Mouse (Mus musculus) hindbrain, embryonic 16.5 days (tissue): ENCODE measurements at regions not wholly inside any gene's neighbourhood (a gene's known extent, or its start where the extent isn't known, plus 50 kb on each side); places are given as distances from the start of the nearest gene placed in this dataset.

Source experiments
- ATAC-seq: fragments of 200-750 bp; cut with Nextera tagmentation; 2 replicates; pipeline ENCODE4 v1.8.0; 2017; ENCODE audit warnings: moderate TSS enrichment, moderate library complexity
- H3K27ac ChIP-seq: fragments of 300-500 bp; sonication (generic); 2 replicates; pipeline ENCODE4 v1.5.1; 2014; ENCODE audit warnings: low read depth, mild to moderate bottlenecking, control low read depth, low read length, moderate library complexity
- H3K27me3 ChIP-seq: fragments of 300-500 bp; sonication (generic); replicated peaks from 2 replicates; pipeline ENCODE4 v1.6.1; 2014; ENCODE audit warnings: low read length; ENCODE audit not compliant: control insufficient read depth, insufficient read depth
- H3K36me3 ChIP-seq: fragments of 300-500 bp; sonication (generic); 2 replicates; pipeline ENCODE4 v1.6.1; 2014; ENCODE audit warnings: mild to moderate bottlenecking, low read length, moderate library complexity, mixed read lengths; ENCODE audit not compliant: control insufficient read depth, insufficient read depth
- H3K4me1 ChIP-seq: fragments of 300-500 bp; sonication (generic); 2 replicates; pipeline ENCODE4 v1.6.1; 2014; ENCODE audit warnings: low read depth, low read length; ENCODE audit not compliant: control insufficient read depth, insufficient read depth
- H3K4me2 ChIP-seq: fragments of 300-500 bp; sonication (generic); 2 replicates; pipeline ENCODE4 v1.6.1; 2014; ENCODE audit warnings: mild to moderate bottlenecking, low read length, control low read depth, moderate library complexity
- H3K4me3 ChIP-seq: fragments of 300-500 bp; sonication (generic); 2 replicates; pipeline ENCODE4 v1.5.1; 2014; ENCODE audit warnings: mild to moderate bottlenecking, low read length, control low read depth, moderate library complexity
- H3K9ac ChIP-seq: fragments of 300-500 bp; sonication (generic); 2 replicates; pipeline ENCODE4 v1.6.1; 2014; ENCODE audit warnings: low read depth, mild to moderate bottlenecking, control low read depth, low read length, moderate library complexity
- H3K9me3 ChIP-seq: fragments of 300-500 bp; sonication (generic); 2 replicates; pipeline ENCODE4 v1.6.1; 2014; ENCODE audit warnings: mild to moderate bottlenecking, low read length, moderate library complexity; ENCODE audit not compliant: control insufficient read depth
- WGBS: fragments of 180-500 bp; shearing (Covaris S2); extraction: QIAGEN DNeasy Blood & Tissue Kit; methylation state at CpG from one replicate; pipeline ENCODE4 v1.1.7; 2014; 5-methylcytosine and 5-hydroxymethylcytosine counted together

DNA sequence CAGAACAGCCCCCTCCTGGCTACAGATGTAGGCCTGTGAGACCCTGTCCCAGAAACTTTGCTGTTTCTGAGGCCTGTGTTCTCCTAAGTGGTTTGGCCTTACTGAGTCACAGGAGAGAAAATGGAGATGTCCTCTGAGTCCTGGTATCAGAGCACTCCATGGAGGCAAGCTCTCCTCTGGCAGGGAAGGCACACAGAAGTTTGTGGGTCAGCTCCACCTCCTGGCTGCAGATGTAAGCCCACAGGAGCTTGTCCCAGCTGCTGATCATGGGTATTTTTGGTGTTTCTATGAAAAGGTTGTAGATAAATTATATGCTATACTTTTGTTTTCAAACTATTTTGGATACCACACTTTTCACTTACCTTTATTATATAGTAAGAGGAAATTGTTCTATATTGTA, 711.7 kb downstream of the Slitrk6 start:
- Histone ChIP-seq H3K4me1 (no peaks in the 10 kb centered on the region), H3K27ac (no peak overlapping the region), H3K9me3 (no peaks in the 10 kb centered on the region), H3K4me3 (no peak overlapping the region), H3K9ac (no peak overlapping the region), H3K4me2 (no peak overlapping the region), H3K27me3 (no peaks in the 10 kb centered on the region), H3K36me3 (no peaks in the 10 kb centered on the region)
- ATAC-seq: no peak

DNA sequence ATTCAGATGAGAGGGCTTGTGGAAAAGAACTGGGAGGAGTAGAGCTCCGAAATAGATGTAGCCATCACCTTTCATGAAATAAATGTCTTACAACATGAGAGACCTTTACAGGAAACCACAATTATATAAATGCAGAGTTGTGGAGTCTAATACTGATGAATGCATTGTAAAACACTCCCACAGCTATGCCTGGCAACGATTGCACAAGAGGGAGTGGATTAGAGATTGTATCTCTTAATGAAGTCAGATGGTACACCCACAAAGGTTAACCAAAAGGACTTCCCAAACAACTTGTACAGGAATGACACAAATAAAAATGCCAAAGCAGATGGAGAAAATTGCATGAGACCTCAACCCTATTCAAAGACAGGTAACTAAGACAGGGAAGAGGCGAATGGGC, 733.1 kb downstream of the Slitrk6 start:
- Histone ChIP-seq H3K27ac (no peak overlapping the region), H3K4me3 (no peak overlapping the region), H3K4me1 (no peaks in the 10 kb centered on the region), H3K9ac (no peak overlapping the region), H3K36me3 (no peaks in the 10 kb centered on the region), H3K9me3 (no peaks in the 10 kb centered on the region), H3K27me3 (no peaks in the 10 kb centered on the region), H3K4me2 (no peak overlapping the region)
- ATAC-seq: no peak
- 79% methylated on average over 3 of the region's 3 CpGs for WGBS

DNA sequence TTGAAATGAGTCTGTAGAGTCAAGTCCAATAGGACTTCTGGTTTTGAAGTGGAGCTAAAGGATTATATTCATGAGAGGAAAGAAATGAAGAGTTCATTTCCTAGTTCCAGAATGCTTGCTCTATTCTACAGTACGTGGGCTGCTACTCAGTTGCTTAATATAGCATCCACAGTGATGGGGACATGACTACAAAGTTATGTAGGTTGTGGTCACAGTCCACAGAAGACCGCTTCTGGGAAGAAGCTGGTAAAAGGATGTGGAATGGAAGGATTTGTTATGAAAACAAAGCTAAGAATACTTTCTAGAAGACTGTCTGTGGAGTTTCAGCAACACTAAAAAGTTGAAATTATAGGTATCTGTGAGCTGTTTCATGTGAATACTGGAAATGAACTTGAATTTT, 739.8 kb downstream of the Slitrk6 start:
- Histone ChIP-seq H3K27ac (no peak overlapping the region), H3K36me3 (no peaks in the 10 kb centered on the region), H3K27me3 (no peaks in the 10 kb centered on the region), H3K4me2 (no peak overlapping the region), H3K9me3 (no peaks in the 10 kb centered on the region), H3K4me3 (no peak overlapping the region), H3K4me1 (no peaks in the 10 kb centered on the region), H3K9ac (no peak overlapping the region)
- 77% methylated on average over 2 of the region's 2 CpGs for WGBS
- no peak for ATAC-seq

- no peak overlapping the region for H3K9ac ChIP-seq
- H3K27ac ChIP-seq: no peak overlapping the region
- no peaks in the 10 kb centered on the region for H3K4me1 ChIP-seq
- H3K4me3 ChIP-seq: no peak overlapping the region
- no peaks in the 10 kb centered on the region for H3K36me3 ChIP-seq
- WGBS: 76% methylated on average over 1 of the region's 1 CpGs
- no peak for ATAC-seq
- H3K27me3 ChIP-seq: no peaks in the 10 kb centered on the region
- H3K4me2 ChIP-seq: no peak overlapping the region
- H3K9me3 ChIP-seq: no peaks in the 10 kb centered on the region
Measured at GRCm38 (mm10) chr14:110013229-110013628, 741.7 kb downstream of the Slitrk6 start.

DNA sequence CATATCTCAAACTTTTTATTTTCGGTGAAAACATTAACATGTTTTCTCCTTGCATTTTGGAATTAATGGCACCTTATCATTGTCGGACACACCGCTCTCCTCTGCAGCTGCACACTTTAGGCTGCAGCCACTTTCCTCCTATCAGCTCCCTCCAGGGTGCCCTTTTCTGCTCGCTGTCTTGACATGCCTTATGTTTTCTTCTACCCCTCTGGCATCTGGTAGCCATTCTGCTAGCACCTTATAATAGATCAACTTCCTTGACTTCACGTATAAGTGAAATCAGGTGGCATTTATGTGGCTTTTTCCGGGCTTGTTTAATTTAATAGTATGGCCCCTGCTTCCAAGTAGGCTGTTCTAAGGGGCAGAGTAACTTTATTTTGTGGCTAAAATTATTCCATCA, 747.8 kb downstream of the Slitrk6 start:
- no peak overlapping the region for H3K9ac ChIP-seq
- no peaks in the 10 kb centered on the region for H3K36me3 ChIP-seq
- H3K27ac ChIP-seq: no peak overlapping the region
- H3K4me1 ChIP-seq: no peaks in the 10 kb centered on the region
- no peak overlapping the region for H3K4me2 ChIP-seq
- WGBS: 80% methylated on average over 6 of the region's 6 CpGs
- no peak overlapping the region for H3K4me3 ChIP-seq
- ATAC-seq: no peak
- no peaks in the 10 kb centered on the region for H3K27me3 ChIP-seq
- H3K9me3 ChIP-seq: no peaks in the 10 kb centered on the region

DNA sequence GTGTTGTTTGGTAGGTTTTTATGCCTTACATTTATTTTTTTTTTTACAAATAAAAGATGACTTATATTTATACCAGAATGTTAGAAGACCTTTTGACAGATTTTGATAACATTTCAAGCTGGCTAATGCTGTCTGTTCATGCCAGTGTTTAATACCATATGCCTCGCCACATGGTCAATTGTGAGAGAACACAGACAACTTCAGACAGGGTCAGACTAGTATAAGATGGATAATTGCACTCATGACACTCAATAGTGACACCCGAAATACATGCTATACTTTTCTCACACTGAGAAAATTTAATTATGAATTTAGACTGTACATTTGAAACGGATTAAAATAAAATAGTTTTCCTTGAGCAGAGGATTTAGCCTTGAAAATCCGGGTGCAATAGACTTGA, 769.9 kb downstream of the Slitrk6 start:
- no peak overlapping the region for H3K27ac ChIP-seq
- no peak overlapping the region for H3K4me2 ChIP-seq
- WGBS: 71% methylated on average over 4 of the region's 4 CpGs
- H3K4me3 ChIP-seq: no peak overlapping the region
- H3K9me3 ChIP-seq: no peaks in the 10 kb centered on the region
- no peak for ATAC-seq
- no peaks in the 10 kb centered on the region for H3K36me3 ChIP-seq
- H3K9ac ChIP-seq: no peak overlapping the region
- H3K27me3 ChIP-seq: no peaks in the 10 kb centered on the region
- no peaks in the 10 kb centered on the region for H3K4me1 ChIP-seq

- no peaks in the 10 kb centered on the region for H3K9me3 ChIP-seq
- ATAC-seq: no peak; the same call in 1 of the 2 replicates
- H3K9ac ChIP-seq: no peak overlapping the region
- H3K4me1 ChIP-seq: no peaks in the 10 kb centered on the region
- no peak overlapping the region for H3K4me2 ChIP-seq
- H3K4me3 ChIP-seq: no peak overlapping the region
- no peaks in the 10 kb centered on the region for H3K27me3 ChIP-seq
- no peaks in the 10 kb centered on the region for H3K36me3 ChIP-seq
- 64% methylated on average over 3 of the region's 3 CpGs for WGBS
- no peak overlapping the region for H3K27ac ChIP-seq
Measured at GRCm38 (mm10) chr14:109958008-109958407, 796.9 kb downstream of the Slitrk6 start.

- 73% methylated on average over 4 of the region's 4 CpGs for WGBS
- Histone ChIP-seq H3K4me3 (no peak overlapping the region), H3K27me3 (no peaks in the 10 kb centered on the region), H3K9ac (no peak overlapping the region), H3K36me3 (no peaks in the 10 kb centered on the region), H3K27ac (no peak overlapping the region), H3K9me3 (no peaks in the 10 kb centered on the region), H3K4me1 (no peaks in the 10 kb centered on the region), H3K4me2 (no peak overlapping the region)
- no peak for ATAC-seq
Measured at GRCm38 (mm10) chr14:109941944-109942343, 813.0 kb downstream of the Slitrk6 start.

DNA sequence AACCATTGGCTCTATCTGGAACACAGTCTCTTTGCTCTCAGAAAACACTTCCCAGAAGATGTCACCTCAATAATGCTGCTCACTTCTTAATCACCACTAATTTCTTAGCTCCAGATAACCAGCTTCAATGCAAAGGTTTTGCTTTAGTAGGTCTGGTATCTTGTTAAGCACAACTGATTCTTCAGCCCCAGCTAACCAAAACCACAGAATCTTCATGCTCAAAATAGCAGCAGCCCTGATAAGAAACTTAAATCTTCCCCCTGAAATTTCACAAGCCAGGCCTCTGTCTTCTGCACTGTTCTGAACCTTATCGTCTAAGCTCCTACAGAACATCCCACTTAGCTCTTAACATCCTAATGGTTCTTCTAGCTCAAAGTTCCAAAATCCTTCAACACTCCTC, 813.8 kb downstream of the Slitrk6 start:
- no peaks in the 10 kb centered on the region for H3K27me3 ChIP-seq
- no peak overlapping the region for H3K27ac ChIP-seq
- WGBS: 92% methylated on average over 1 of the region's 1 CpGs
- H3K9me3 ChIP-seq: no peaks in the 10 kb centered on the region
- H3K4me3 ChIP-seq: no peak overlapping the region
- no peaks in the 10 kb centered on the region for H3K36me3 ChIP-seq
- H3K4me1 ChIP-seq: no peaks in the 10 kb centered on the region
- ATAC-seq: no peak
- no peak overlapping the region for H3K9ac ChIP-seq
- H3K4me2 ChIP-seq: no peak overlapping the region

GRCm38 (mm10) chr14:109937432-109937831, 817.5 kb downstream of the Slitrk6 start:
- WGBS: 85% methylated on average over 6 of the region's 6 CpGs
- Histone ChIP-seq H3K27me3 (no peaks in the 10 kb centered on the region), H3K27ac (no peak overlapping the region), H3K4me1 (no peaks in the 10 kb centered on the region), H3K9ac (no peak overlapping the region), H3K4me2 (no peak overlapping the region), H3K4me3 (no peak overlapping the region), H3K9me3 (no peaks in the 10 kb centered on the region), H3K36me3 (no peaks in the 10 kb centered on the region)
- no peak for ATAC-seq
